Mouse (Mus musculus) lung, postnatal 0 days (tissue): ENCODE measurements at regions not wholly inside any gene's neighbourhood (a gene's known extent, or its start where the extent isn't known, plus 50 kb on each side); places are given as distances from the start of the nearest gene placed in this dataset.
A peak's percentile ranks its signal among the peaks of the same experiment; 100 is the strongest.

Experiments used
- CTCF ChIP-seq: IDR thresholded peaks from 2 replicates; pipeline ENCODE4 v1.5.1; 2016; ENCODE audit warnings: antibody characterized with exemption, mild to moderate bottlenecking
- EP300 ChIP-seq: IDR thresholded peaks from 2 replicates; pipeline ENCODE4 v1.6.1; 2016; ENCODE audit warnings: antibody characterized with exemption, mild to moderate bottlenecking, control low read depth

GRCm38 (mm10) chr5:100304403-100304802 lies 111.6 kb downstream of the Sec31a start:
- peak; percentile 68 for TF ChIP-seq CTCF
- TF ChIP-seq EP300 = no peak
